Mouse (Mus musculus) forebrain, embryonic 16.5 days (tissue): ENCODE data around the gene Ldhd. TPM values are rescaled to one million over a fixed set of nuclear protein-coding genes. Genes with fewer than 3 reads are reported as not detected.

Experiments used
- ATAC-seq: fragments of 200-750 bp; cut with Nextera tagmentation; 2 replicates; pipeline ENCODE4 v1.8.0; 2017; ENCODE audit warnings: mild to moderate bottlenecking, moderate library complexity
- H3K27ac ChIP-seq: fragments of 300-500 bp; sonication (generic); 2 replicates; pipeline ENCODE4 v1.5.1; 2014; ENCODE audit warnings: low read length, control low read depth
- H3K27me3 ChIP-seq: fragments of 300-500 bp; sonication (generic); replicated peaks from 2 replicates; pipeline ENCODE4 v1.6.1; 2014; ENCODE audit warnings: low read length; ENCODE audit not compliant: control insufficient read depth, insufficient read depth
- H3K36me3 ChIP-seq: fragments of 300-500 bp; sonication (generic); 2 replicates; pipeline ENCODE4 v1.6.1; 2014; ENCODE audit not compliant: control insufficient read depth, insufficient read depth
- H3K4me1 ChIP-seq: fragments of 300-500 bp; sonication (generic); replicated peaks from 2 replicates; pipeline ENCODE4 v1.6.1; 2014; ENCODE audit warnings: low read length; ENCODE audit not compliant: control insufficient read depth, insufficient read depth
- H3K4me2 ChIP-seq: fragments of 300-500 bp; sonication (generic); 2 replicates; pipeline ENCODE4 v1.6.1; 2014; ENCODE audit warnings: mild to moderate bottlenecking, low read length, control low read depth
- H3K4me3 ChIP-seq: fragments of 300-500 bp; sonication (generic); replicated peaks from 2 replicates; pipeline ENCODE4 v1.5.1; 2014; ENCODE audit warnings: mild to moderate bottlenecking, low read length, control low read depth
- H3K9ac ChIP-seq: fragments of 300-500 bp; sonication (generic); replicated peaks from 2 replicates; pipeline ENCODE4 v1.6.1; 2014; ENCODE audit warnings: low read depth, low read length, control low read depth
- H3K9me3 ChIP-seq: fragments of 300-500 bp; sonication (generic); 2 replicates; pipeline ENCODE4 v1.6.1; 2016; ENCODE audit warnings: low read length; ENCODE audit not compliant: control insufficient read depth
- WGBS: fragments of 180-500 bp; shearing (Covaris S2); extraction: QIAGEN DNeasy Blood & Tissue Kit; methylation state at CpG from one replicate; pipeline ENCODE4 v1.1.7; 2014; 5-methylcytosine and 5-hydroxymethylcytosine counted together
- polyA plus RNA-seq: library from polyadenylated mRNA; unstranded; fragments of >200 nt; fragmentation: Nextera tagmentation; extraction: Ambion mirVana; gene quantifications from 2 replicates; pipeline ENCODE4 v1.2.1, GENCODE M21; 2015

The Ldhd gene
- polyA plus RNA-seq, 1 experiment from 2014 or later = 0.71 TPM

GRCm38 (mm10) chr8:111624081-111624852, 5.9 kb downstream of the Ldhd start:
- no peak for ATAC-seq

GRCm38 (mm10) chr8:111622553-111622952, 7.6 kb downstream of the Ldhd start:
- no peaks in the 10 kb centered on the region for H3K4me1 ChIP-seq
- no peak overlapping the region for H3K4me3 ChIP-seq
- no peak overlapping the region for H3K9ac ChIP-seq
- 76% methylated on average over 10 of the region's 10 CpGs for WGBS
- no peak overlapping the region for H3K27ac ChIP-seq
- H3K4me2 ChIP-seq = no peak overlapping the region
- no peaks in the 10 kb centered on the region for H3K36me3 ChIP-seq
- H3K27me3 ChIP-seq = no peaks in the 10 kb centered on the region
- no peaks in the 10 kb centered on the region for H3K9me3 ChIP-seq
- no peak for ATAC-seq

More at GRCm38 (mm10) chr8:111624081-111624852, 5.9 kb downstream of the Ldhd start:
- no peak overlapping the region for H3K27ac ChIP-seq
- no peak overlapping the region for H3K9ac ChIP-seq
- no peak overlapping the region for H3K4me3 ChIP-seq
- H3K4me2 ChIP-seq = no peak overlapping the region
- no peaks in the 10 kb centered on the region for H3K36me3 ChIP-seq
- 77% methylated on average over 12 of the region's 12 CpGs for WGBS
- no peaks in the 10 kb centered on the region for H3K27me3 ChIP-seq
- no peaks in the 10 kb centered on the region for H3K9me3 ChIP-seq
- H3K4me1 ChIP-seq = no peaks in the 10 kb centered on the region

- Histone ChIP-seq H3K9ac (no peak overlapping the region), H3K4me2 (no peak overlapping the region), H3K36me3 (no peaks in the 10 kb centered on the region), H3K27ac (no peak overlapping the region), H3K9me3 (no peaks in the 10 kb centered on the region), H3K4me3 (no peak overlapping the region), H3K27me3 (no peaks in the 10 kb centered on the region), H3K4me1 (no peaks in the 10 kb centered on the region)
- ATAC-seq = no peak
- WGBS = 72% methylated on average over 3 of the region's 3 CpGs
Observed at GRCm38 (mm10) chr8:111622104-111622503, 8.1 kb downstream of the Ldhd start.

GRCm38 (mm10) chr8:111619936-111620335, 10.2 kb downstream of the Ldhd start:
- Histone ChIP-seq H3K9me3 (no peaks in the 10 kb centered on the region), H3K27me3 (no peaks in the 10 kb centered on the region), H3K4me1 (no peaks in the 10 kb centered on the region), H3K4me2 (no peak overlapping the region), H3K4me3 (no peak overlapping the region), H3K36me3 (no peaks in the 10 kb centered on the region), H3K9ac (no peak overlapping the region), H3K27ac (no peak overlapping the region)
- WGBS = 65% methylated on average over 1 of the region's 1 CpGs
- ATAC-seq = no peak

- WGBS = 95% methylated on average over 4 of the region's 4 CpGs
- Histone ChIP-seq H3K9me3 (no peaks in the 10 kb centered on the region), H3K9ac (no peak overlapping the region), H3K4me2 (no peak overlapping the region), H3K4me1 (no peaks in the 10 kb centered on the region), H3K27me3 (no peaks in the 10 kb centered on the region), H3K36me3 (no peaks in the 10 kb centered on the region), H3K27ac (no peak overlapping the region), H3K4me3 (no peak overlapping the region)
- ATAC-seq = no peak
Observed at GRCm38 (mm10) chr8:111618273-111618672, 11.9 kb downstream of the Ldhd start.

GRCm38 (mm10) chr8:111617812-111618211, 12.4 kb downstream of the Ldhd start:
- no peaks in the 10 kb centered on the region for H3K4me1 ChIP-seq
- H3K4me2 ChIP-seq = no peak overlapping the region
- ATAC-seq = no peak
- H3K27me3 ChIP-seq = no peaks in the 10 kb centered on the region
- H3K27ac ChIP-seq = no peak overlapping the region
- no peak overlapping the region for H3K4me3 ChIP-seq
- 69% methylated on average over 6 of the region's 6 CpGs for WGBS
- H3K9me3 ChIP-seq = no peaks in the 10 kb centered on the region
- H3K9ac ChIP-seq = no peak overlapping the region
- H3K36me3 ChIP-seq = no peaks in the 10 kb centered on the region

- Histone ChIP-seq H3K4me2 (no peak overlapping the region), H3K4me3 (no peak overlapping the region), H3K27ac (no peak overlapping the region), H3K9ac (no peak overlapping the region), H3K9me3 (no peaks in the 10 kb centered on the region), H3K27me3 (no peaks in the 10 kb centered on the region), H3K36me3 (no peaks in the 10 kb centered on the region), H3K4me1 (no peaks in the 10 kb centered on the region)
- ATAC-seq = no peak
- 83% methylated on average over 6 of the region's 6 CpGs for WGBS
Observed at GRCm38 (mm10) chr8:111614786-111615701, 15.1 kb downstream of the Ldhd start.

GRCm38 (mm10) chr8:111613181-111613580, 17.0 kb downstream of the Ldhd start:
- ATAC-seq = no peak
- 84% methylated on average over 5 of the region's 5 CpGs for WGBS
- H3K4me1 ChIP-seq = no peaks in the 10 kb centered on the region

GRCm38 (mm10) chr8:111607414-111607813, 22.8 kb downstream of the Ldhd start:
- no peak overlapping the region for H3K4me3 ChIP-seq
- H3K4me2 ChIP-seq = no peak overlapping the region
- H3K9ac ChIP-seq = no peak overlapping the region
- H3K27ac ChIP-seq = no peak overlapping the region
- H3K36me3 ChIP-seq = no peaks in the 10 kb centered on the region
- no peak for ATAC-seq
- H3K9me3 ChIP-seq = no peaks in the 10 kb centered on the region
- H3K4me1 ChIP-seq = peaks cover 5% of the 10 kb centered on the region; the same call in 1 of the 2 replicates
- WGBS = 95% methylated on average over 7 of the region's 7 CpGs
- no peaks in the 10 kb centered on the region for H3K27me3 ChIP-seq

More at GRCm38 (mm10) chr8:111613181-111613580, 17.0 kb downstream of the Ldhd start:
- H3K9ac ChIP-seq = no peak overlapping the region
- no peaks in the 10 kb centered on the region for H3K27me3 ChIP-seq
- no peak overlapping the region for H3K4me2 ChIP-seq
- H3K27ac ChIP-seq = no peak overlapping the region
- no peaks in the 10 kb centered on the region for H3K9me3 ChIP-seq
- no peaks in the 10 kb centered on the region for H3K36me3 ChIP-seq
- no peak overlapping the region for H3K4me3 ChIP-seq
